Mouse (Mus musculus): ENCODE measurements around the gene Scn5a. TPM values are rescaled to one million over a fixed set of nuclear protein-coding genes. Genes with fewer than 3 reads are reported as not detected.

The Scn5a gene
- total and polyA plus RNA-seq, 3 experiments: 0.03 TPM; not detected in 2

DNA sequence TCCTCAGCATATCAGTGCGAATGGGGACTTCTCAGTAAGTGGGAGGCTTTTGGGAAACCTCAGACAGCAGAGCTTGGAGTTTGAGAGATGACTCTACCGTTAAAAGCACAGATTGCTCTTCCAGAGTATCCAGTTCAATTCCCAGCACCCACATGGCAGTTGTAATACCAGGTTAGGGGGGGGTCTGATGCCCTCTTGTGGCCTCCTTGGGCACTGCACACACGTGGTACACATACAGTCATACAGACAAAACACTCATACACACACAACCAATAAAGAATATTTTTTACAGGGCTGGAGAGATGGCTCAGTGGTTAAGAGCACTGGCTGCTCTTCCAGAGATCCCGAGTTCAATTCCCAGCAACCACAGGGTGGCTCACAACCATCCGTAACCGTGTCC lies 54.3 kb downstream of the Scn5a start:
- DNase-seq (ENCODE audit: low read depth, low spot score): no peak
- Histone ChIP-seq H3K27me3 (ENCODE audit: control insufficient read depth in 1 of 2, insufficient read depth in 2 of 2, low read length in 2 of 2) (no peaks in the 10 kb centered on the region), H3K9me3 (replicated peaks; ENCODE audit: insufficient read depth, low read length) (no peaks in the 10 kb centered on the region), H3K27ac (ENCODE audit: control insufficient read depth, low read depth, low read length) (no peak overlapping the region), H3K4me1 (ENCODE audit: control insufficient read depth in 1 of 2, insufficient read depth in 2 of 2, low read length in 2 of 2) (no peaks in the 10 kb centered on the region), H3K4me3 (ENCODE audit: control insufficient read depth in 1 of 2, insufficient read depth in 1 of 2, low read depth in 2 of 2, low read length in 2 of 2) (no peak overlapping the region), H3K36me3 (ENCODE audit: control insufficient read depth in 1 of 2, insufficient read depth in 2 of 2, low read length in 2 of 2) (no peaks in the 10 kb centered on the region), H3K9ac (ENCODE audit: control insufficient read depth, low read depth, low read length, poor library complexity, severe bottlenecking) (no peak overlapping the region), H3K79me2 (ENCODE audit: control insufficient read depth, insufficient read depth, low read length, poor library complexity) (no peaks in the 10 kb centered on the region)
- TF ChIP-seq RCOR1 (IDR thresholded peaks at IDR 0.05; ENCODE audit: low read depth, low read length) (no peak), CHD1 (IDR thresholded peaks at IDR 0.05; ENCODE audit: low read depth, low read length) (no peak), ZNF384 (IDR thresholded peaks at IDR 0.05; ENCODE audit: low read depth, low read length) (no peak), CTCF (IDR thresholded peaks at IDR 0.05 in 2 of 3, conservative IDR thresholded peaks at IDR 0.05 in 1 of 3; ENCODE audit: control insufficient read depth in 1 of 3, insufficient read depth in 1 of 3, low read depth in 2 of 3, low read length in 3 of 3, poor library complexity in 1 of 3, severe bottlenecking in 1 of 3) (peak in 1 of 3 experiments; percentile 27; a peak in 1 of 6 replicates), USF1 (IDR thresholded peaks at IDR 0.05; ENCODE audit: low read depth, low read length) (no peak), KAT2A (conservative IDR thresholded peaks at IDR 0.05; ENCODE audit: low read depth, low read length) (no peak)

DNA sequence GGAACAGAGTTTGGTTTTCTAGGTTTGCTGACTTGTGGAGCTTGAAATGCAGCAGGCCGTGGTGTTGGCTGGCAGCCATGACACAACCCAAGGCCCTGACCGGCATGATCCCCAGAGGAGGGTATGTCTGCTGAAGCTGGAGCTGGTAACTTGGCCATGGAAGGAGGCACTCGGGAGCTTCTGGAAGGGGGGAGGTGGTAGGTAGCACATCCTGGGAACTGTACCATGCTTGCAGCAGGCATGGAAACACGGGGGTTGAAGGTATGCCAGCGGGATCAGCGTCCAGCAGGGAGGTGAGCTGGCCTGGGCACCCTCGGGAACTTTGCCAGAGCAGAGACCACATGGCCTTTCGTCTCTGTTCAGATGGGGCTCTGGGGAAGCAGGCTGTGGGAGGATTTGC lies 55.5 kb downstream of the Scn5a start:
- H3K27ac ChIP-seq (ENCODE audit: control insufficient read depth, low read depth, low read length): no peak overlapping the region
- TF ChIP-seq TAL1 (IDR thresholded peaks at IDR 0.05; ENCODE audit: low read length): no peak
- TF ChIP-seq CHD2 (IDR thresholded peaks at IDR 0.05; ENCODE audit: low read length): no peak
- no peak for TF ChIP-seq BHLHE40 (IDR thresholded peaks at IDR 0.05; ENCODE audit: borderline replicate concordance, low read depth, low read length)
- TF ChIP-seq JUND (IDR thresholded peaks at IDR 0.05; ENCODE audit: low read depth, low read length): no peak
- TF ChIP-seq MXI1 (IDR thresholded peaks at IDR 0.05; ENCODE audit: low read depth, low read length): no peak
- no peak for TF ChIP-seq UBTF (IDR thresholded peaks at IDR 0.05; ENCODE audit: borderline replicate concordance, insufficient read depth, low read depth, low read length)
- no peak for TF ChIP-seq POLR2A (IDR thresholded peaks at IDR 0.05; ENCODE audit: control insufficient read depth in 1 of 2, insufficient read depth in 1 of 2, low read depth in 1 of 2, low read length in 2 of 2, poor library complexity in 1 of 2)
- H3K4me3 ChIP-seq (ENCODE audit: control insufficient read depth in 1 of 2, insufficient read depth in 1 of 2, low read depth in 2 of 2, low read length in 2 of 2): no peak overlapping the region
- H3K79me2 ChIP-seq (ENCODE audit: control insufficient read depth, insufficient read depth, low read length, poor library complexity): no peaks in the 10 kb centered on the region
- H3K36me3 ChIP-seq (ENCODE audit: control insufficient read depth in 1 of 2, insufficient read depth in 2 of 2, low read length in 2 of 2): no peaks in the 10 kb centered on the region
- H3K4me1 ChIP-seq (ENCODE audit: control insufficient read depth in 1 of 2, insufficient read depth in 2 of 2, low read length in 2 of 2): no peaks in the 10 kb centered on the region
- DNase-seq (ENCODE audit: low read depth, low spot score): no peak
- no peak overlapping the region for H3K9ac ChIP-seq (ENCODE audit: control insufficient read depth, low read depth, low read length, poor library complexity, severe bottlenecking)
- H3K27me3 ChIP-seq (ENCODE audit: control insufficient read depth in 1 of 2, insufficient read depth in 2 of 2, low read length in 2 of 2): no peaks in the 10 kb centered on the region
- no peaks in the 10 kb centered on the region for H3K9me3 ChIP-seq (replicated peaks; ENCODE audit: insufficient read depth, low read length)

DNA sequence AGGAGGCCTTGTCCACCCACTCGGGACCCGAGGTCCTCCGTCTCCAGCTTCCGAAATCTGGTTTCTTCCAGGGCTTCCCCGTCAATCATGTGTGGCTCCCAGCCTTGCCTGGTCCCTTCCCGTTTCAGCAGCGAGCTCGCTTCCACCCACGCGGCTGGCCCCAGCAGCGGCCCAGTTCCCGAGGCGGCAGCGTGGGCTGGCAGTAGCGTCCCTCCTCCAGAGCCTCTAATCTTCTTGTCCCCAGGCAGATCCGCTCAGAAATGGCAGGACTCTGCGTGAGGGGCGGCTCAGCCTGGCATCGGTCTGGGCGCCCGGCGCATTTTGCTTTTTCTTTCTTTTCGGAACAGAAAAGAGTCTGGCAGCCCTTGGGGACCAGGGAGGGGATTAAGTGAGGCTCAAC lies 59.7 kb downstream of the Scn5a start:
- H3K4me1 ChIP-seq (ENCODE audit: control insufficient read depth in 1 of 2, insufficient read depth in 2 of 2, low read length in 2 of 2): no peaks in the 10 kb centered on the region
- H3K4me3 ChIP-seq (ENCODE audit: control insufficient read depth in 1 of 2, insufficient read depth in 1 of 2, low read depth in 2 of 2, low read length in 2 of 2): no peak overlapping the region
- DNase-seq (ENCODE audit: low read depth, low spot score): no peak
- H3K27me3 ChIP-seq (ENCODE audit: control insufficient read depth in 1 of 2, insufficient read depth in 2 of 2, low read length in 2 of 2): no peaks in the 10 kb centered on the region
- no peaks in the 10 kb centered on the region for H3K9me3 ChIP-seq (replicated peaks; ENCODE audit: insufficient read depth, low read length)
- H3K36me3 ChIP-seq (ENCODE audit: control insufficient read depth in 1 of 2, insufficient read depth in 2 of 2, low read length in 2 of 2): no peaks in the 10 kb centered on the region
- no peak overlapping the region for H3K9ac ChIP-seq (ENCODE audit: control insufficient read depth, low read depth, low read length, poor library complexity, severe bottlenecking)
- H3K79me2 ChIP-seq (ENCODE audit: control insufficient read depth, insufficient read depth, low read length, poor library complexity): no peaks in the 10 kb centered on the region
- H3K27ac ChIP-seq (ENCODE audit: control insufficient read depth, low read depth, low read length): no peak overlapping the region
- TF ChIP-seq USF2 (IDR thresholded peaks at IDR 0.05; ENCODE audit: borderline replicate concordance in 1 of 2, insufficient read depth in 1 of 2, low read depth in 1 of 2, low read length in 2 of 2) (no peak), SIN3A (IDR thresholded peaks at IDR 0.05; ENCODE audit: low read length) (no peak), E2F4 (IDR thresholded peaks at IDR 0.05; ENCODE audit: borderline replicate concordance, low read depth, low read length) (no peak), ELF1 (IDR thresholded peaks at IDR 0.05; ENCODE audit: low read depth, low read length) (no peak), CTCF (IDR thresholded peaks at IDR 0.05 in 2 of 3, conservative IDR thresholded peaks at IDR 0.05 in 1 of 3; ENCODE audit: control insufficient read depth in 1 of 3, insufficient read depth in 1 of 3, low read depth in 2 of 3, low read length in 3 of 3, poor library complexity in 1 of 3, severe bottlenecking in 1 of 3) (no peak), CHD2 (IDR thresholded peaks at IDR 0.05; ENCODE audit: low read length) (no peak), EP300 (IDR thresholded peaks at IDR 0.05; ENCODE audit: low read depth in 1 of 2, low read length in 2 of 2) (no peak), HCFC1 (IDR thresholded peaks at IDR 0.05; ENCODE audit: low read depth, low read length) (no peak), ZKSCAN1 (IDR thresholded peaks at IDR 0.05; ENCODE audit: low read depth, low read length) (no peak), POLR2A (IDR thresholded peaks at IDR 0.05; ENCODE audit: control insufficient read depth in 1 of 2, insufficient read depth in 1 of 2, low read depth in 1 of 2, low read length in 2 of 2, poor library complexity in 1 of 2) (no peak), MEF2A (IDR thresholded peaks at IDR 0.05; ENCODE audit: extremely low read depth, insufficient replicate concordance, low read depth, low read length, poor library complexity, severe bottlenecking) (no peak), GATA1 (IDR thresholded peaks at IDR 0.05; ENCODE audit: low read depth, low read length) (no peak), KAT2A (conservative IDR thresholded peaks at IDR 0.05; ENCODE audit: low read depth, low read length) (no peak), SMC3 (IDR thresholded peaks at IDR 0.05; ENCODE audit: low read depth, low read length) (no peak), GABPA (IDR thresholded peaks at IDR 0.05; ENCODE audit: low read depth, low read length) (no peak), POLR2AphosphoS2 (IDR thresholded peaks at IDR 0.05; ENCODE audit: low read length) (no peak), CHD1 (IDR thresholded peaks at IDR 0.05; ENCODE audit: low read depth, low read length) (no peak)
